Mouse (Mus musculus) 416B (cell line): ENCODE measurements around the gene Tmtc2.

Experiments used
- DNase-seq: peaks from one replicate; pipeline ENCODE4 v3.0.0; 2011; ENCODE audit warnings: low read depth

Tmtc2 gene

DNA sequence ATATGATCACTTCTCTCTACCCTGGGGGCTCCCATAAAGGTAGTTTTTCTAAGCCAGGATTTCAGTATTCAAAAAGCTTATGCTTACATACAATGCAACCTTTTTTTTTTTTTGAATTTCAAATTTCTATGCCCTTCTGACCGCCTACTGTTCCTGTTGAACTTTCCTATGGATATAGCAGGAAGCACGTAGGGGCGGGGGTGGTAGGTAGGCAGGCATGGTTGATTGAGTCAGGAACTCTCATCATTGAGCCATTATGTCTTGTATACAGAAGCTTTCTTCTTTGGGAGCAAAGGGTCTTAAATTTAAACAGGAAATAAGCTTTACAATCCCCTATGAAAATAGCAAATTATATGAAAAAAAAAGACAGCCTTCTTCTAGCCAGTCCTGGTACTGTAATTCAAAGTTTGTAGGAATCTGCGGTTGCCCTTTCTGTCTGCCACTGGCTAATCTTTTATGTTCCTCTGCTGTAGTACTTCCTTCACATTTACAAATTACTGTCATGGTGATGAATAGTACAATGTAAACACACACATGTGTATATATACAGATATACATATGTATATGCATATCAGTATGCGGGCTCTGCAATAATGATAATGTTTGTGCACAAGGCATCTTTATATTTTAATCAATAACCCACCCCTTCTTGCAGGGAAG, 405.7 kb downstream of the Tmtc2 start:
- no peak for DNase-seq

DNA sequence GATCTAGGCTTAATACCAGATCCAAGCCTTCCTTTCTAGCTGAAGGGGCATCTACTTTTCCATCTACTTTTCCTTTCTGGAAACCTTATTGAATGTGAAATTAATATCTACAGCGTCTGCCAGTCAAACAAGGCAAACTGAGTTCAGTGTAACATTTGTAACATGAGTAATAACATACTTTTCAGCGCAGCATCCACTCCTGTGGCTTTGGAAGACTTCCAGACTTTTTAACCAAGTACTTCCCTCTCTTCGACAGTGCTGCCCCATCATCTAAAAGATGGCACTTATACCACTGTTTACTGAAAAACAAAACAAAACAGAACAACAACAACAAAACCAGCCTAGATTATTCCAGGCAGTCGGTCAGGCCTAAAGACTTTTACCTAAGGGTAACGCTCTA, 409.0 kb downstream of the Tmtc2 start:
- peak; percentile 85 for DNase-seq

DNA sequence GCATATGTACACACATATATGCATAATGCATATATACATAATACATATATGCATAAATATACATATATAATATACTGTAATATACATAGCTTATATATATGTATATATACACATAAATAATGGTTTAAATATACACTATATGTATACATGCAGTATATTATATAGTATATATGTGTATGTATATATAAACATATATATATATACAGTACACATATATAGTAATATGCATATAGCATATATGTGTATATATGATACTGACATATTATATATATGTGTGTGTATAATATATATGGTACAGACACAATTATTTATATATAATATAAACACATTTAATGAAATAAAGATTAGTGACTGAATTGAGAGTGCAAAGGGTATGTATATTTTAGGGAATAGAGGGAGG, 420.5 kb downstream of the Tmtc2 start:
- no peak for DNase-seq

DNA sequence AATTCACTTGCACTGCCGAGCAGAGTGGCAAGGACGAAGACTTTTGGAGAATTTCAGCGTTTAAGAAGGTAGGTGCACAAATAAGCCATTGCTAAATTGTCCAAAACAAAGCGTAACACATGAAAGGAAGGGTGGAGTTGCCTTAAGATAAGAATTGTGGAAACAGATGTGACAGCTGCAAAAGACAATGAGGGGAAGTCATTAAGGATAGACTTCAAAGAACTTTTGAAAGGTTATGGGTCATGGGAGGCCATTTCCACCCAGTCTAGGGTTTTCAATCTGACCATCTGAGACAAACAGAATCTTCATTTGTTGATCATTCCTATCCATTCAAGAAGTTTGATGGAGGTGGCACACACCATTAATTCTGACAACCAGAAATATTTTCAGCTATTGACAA, 429.9 kb downstream of the Tmtc2 start:
- DNase-seq, result peak; percentile 20

DNA sequence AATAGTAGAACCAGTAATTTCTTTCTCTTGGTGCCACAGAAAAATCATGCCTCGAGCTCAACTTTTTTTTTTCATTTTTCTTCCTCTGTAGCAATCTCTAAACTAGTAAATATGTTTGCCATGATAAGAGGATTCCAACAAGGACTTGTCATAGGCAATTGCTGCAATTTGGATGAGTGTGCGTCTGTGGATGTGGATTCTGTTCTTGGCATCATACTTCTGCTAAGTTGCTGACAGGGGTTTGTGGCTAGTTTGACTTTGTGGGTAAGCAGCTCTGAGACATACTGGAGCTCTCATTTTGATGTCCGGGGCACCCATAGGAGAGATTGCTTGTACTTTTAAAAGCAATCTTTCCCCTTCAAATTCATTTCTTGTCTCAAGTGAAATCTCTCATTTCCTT, 432.1 kb downstream of the Tmtc2 start:
- DNase-seq, result peak; percentile 53
